Mouse (Mus musculus): ENCODE measurements around the gene Sept11.

Gene Sept11

DNA sequence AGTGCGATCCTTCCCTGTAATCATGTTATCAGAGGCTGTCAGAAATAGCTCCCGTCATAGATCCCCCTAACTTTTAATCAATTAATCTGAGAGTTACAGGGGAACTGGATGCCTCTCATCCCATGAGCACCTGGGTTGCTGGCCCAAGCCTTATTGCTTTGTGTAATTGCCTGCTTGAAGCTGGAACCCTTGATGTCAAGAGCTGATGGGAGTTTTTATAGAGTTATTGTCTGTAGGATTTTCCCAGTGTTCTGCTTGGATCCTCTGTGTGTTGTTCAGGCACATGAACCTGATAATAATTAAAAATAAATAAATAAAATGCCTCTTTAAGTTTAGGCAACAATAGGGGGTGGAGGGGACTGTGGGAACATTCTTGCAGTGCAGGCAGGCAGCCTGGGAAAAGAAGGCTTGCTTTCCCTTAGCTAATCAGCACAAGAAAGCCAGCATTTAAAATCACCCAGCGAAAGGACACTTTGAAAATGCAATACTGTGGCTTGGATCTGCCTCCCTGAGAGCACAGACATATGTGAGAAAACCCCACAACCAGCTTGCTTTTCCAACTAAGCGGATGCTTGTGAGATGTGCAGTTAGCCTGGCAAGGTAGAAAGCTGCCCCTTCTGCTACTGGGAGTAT lies 33.8 kb downstream of the Sept11 start:
- no peak for DNase-seq (ENCODE audit: low read depth, low spot score)

DNA sequence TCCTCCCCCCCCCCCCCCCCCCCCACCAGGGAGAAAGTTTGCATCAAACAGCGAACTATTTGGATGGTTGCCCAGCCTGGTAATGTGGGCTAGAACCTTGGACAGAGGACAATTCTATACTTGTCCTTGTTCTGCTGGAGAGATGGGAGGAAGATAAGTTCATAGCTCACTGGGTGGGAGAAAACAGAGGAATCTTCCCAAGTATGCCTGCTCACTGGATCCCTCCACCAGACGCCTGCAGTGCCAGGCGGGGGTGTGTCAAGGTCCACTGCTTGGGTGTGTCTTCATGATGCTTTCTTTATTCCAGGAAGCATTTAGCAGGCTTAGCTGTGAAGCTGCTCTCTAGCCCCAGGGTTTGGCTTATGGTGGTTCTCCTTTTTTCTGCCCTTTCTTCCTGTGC lies 34.5 kb downstream of the Sept11 start:
- DNase-seq (ENCODE audit: low read depth, low spot score), result no peak

DNA sequence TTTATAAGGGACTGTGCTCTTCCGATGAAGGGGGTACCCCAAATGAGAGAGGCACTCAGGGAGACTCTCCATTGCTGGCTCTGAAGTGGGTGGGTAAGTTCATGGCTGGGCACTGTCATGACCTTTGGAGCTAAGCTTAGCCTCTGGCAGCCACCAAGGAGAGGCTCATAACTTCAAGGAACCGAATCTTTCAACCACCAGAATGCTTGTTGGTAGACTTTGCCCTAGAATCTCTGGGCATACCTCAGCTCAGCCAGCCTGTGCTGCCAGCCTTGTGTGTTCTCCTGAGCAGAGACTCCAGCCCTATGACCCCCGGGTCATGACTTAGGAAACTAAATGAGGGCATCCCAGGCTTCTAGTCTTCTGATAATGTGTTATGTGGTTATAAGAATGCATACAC lies 35.5 kb downstream of the Sept11 start:
- DNase-seq (ENCODE audit: low read depth, low spot score), result no peak

DNA sequence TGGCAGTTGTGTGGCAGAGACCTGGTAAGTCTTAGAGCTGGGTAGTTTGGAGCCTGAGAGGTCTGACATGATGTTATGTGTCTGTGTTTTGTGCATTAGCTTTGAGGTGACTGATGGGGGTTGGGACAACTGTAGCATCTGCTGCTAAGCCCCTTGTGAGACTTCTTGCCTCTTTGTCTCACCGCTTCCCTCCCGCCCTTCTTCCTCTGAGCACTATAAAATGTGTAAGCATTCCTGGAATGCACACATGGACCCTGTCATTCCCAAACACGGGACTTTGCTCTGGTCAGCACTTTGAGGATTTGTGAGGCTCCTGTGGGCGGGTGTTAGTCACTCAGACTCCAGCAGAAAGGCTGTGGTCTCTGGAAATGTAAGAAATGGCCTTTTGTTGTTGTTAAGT lies 36.7 kb downstream of the Sept11 start:
- no peak for DNase-seq (ENCODE audit: low read depth, low spot score)

DNA sequence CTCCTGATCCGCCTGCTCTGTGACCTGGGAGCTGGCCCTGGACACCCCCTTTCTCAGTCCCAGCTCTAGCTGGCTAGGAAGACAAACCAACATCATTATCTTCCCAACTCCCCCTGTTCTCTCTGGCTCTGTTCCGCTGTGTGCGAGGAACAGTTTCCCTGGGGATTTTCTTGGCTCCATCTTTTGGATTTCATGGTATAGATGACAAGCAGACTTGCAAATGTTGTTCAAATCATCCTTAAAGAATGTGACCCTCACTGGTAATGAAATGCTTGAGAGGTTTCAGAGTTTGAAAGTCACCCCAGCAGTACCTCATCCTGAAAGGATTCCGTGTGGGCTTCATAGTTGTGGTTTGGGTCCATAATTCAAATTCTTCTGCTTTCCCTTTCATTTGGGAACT lies 38.2 kb downstream of the Sept11 start:
- DNase-seq (ENCODE audit: low read depth, low spot score), result no peak

DNA sequence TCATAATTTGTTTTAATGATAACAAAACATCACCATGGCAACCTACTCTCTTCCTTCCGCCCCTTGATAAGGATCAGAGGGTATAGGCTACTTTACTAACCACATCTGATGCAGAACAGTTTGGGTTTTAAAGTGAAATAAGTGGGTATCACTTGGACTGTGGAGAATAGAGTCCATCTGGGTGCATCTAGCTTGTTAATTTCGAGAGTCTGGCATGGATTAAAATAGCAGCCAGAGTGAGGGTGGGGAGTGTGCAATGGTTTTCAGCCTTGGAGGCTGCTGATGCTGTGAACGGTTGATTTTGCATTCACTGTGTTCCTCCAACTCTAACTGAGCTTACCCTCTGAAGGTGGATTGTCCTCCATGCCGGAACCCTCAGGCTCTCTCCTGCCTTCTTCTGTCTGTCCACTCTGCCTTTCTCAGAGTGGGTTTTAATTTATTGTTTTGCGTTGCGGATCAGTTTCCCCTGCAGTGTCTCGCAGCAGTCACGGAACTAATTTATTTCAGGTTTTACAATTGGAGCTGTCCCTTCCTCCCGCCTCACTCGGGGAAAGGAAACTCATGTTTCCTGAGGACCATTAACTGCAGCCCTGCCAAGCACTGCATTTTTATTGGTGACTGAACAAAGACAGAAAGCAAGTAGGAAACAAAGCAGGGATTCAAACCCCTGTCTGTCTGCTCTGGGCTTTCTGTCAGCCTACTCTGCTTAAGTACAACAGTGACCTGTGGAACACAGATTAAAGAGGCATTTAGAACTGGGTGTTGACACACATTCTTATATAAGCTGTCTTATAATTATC lies 40.4 kb downstream of the Sept11 start:
- DNase-seq (ENCODE audit: low read depth, low spot score), result no peak

DNA sequence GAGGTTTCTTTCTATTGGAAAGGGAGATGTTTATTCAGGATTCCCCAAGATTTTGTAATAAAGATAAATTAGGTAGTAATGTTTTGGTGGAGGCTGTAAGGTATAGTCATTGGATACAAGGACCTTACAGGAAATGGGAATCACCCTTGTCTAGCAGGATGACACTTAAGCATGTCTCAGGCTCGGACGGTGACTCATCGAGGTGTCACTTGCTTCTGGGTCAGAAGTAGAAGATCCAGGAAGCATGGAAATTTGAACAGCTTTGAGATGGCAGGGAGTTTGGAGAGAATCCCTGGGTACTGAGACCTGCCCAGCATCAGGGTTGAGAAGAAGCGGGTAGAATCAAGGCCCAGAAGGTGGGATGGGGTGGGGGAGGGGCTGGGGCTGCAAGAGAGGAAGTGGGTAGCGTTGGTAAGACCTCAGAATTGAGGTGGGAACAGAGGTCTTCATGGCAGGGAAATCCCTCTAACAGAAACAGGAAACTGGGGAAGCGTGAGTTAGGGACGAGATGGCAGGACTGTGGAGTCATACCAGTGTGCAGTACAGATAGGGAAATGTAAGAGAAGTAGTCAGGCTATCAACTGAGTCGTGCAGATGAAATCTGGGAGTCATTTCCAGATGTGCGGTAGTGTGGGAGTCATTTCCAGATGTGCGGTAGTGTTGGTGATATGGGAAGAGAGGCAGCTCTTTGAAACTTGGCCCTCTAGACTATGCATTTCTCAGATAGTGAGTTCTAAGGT lies 42.3 kb downstream of the Sept11 start:
- no peak for DNase-seq (ENCODE audit: low read depth, low spot score)

DNA sequence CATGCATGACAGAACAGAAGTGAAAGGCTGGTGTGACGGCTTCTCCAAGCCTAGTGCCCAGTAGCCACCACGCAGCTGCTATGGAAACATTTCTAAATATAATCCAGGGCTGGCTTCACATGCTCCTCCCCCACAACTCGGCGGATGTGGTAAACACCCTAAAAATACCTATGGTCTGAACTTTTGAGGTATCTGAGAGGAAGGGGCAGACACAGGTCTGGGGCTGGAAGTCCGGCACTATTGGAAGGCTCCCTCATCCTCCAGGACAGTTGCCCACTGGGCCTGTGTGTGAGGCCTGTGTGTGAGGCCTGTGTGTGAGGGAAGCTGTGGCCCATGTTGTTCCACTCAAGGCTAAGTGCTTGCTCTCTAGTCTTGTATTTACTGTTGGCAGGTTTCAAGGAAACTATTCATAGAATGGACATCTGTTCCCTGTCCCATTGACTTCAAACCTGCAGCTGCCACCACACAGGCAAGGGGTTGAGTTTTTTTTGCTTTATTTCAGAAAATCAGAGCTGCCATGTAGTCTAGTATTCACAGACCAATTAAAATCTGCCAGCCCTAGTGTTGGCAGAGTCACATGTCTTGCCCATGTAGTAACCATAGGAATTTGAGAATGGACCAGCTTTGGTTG lies 43.8 kb downstream of the Sept11 start:
- DNase-seq (ENCODE audit: low read depth, low spot score), result peak; percentile 90

DNA sequence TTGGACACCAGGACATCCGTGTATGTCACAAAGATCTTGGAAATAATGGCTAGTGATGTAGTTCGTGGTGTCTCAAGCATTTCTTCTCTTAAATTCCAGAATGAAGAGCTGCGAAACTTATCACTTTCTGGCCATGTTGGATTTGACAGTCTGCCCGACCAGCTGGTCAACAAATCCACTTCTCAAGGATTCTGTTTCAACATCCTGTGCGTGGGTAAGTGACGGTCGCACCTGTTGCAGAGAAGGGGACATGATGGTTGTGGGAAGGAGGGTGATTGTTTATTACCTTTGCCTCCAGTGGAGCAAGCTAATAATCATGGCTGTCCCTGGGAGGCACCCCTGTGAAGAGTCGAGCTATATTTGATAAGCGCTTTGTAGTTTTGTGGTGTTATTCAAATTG lies 46.1 kb downstream of the Sept11 start:
- DNase-seq (ENCODE audit: low read depth, low spot score), result no peak

DNA sequence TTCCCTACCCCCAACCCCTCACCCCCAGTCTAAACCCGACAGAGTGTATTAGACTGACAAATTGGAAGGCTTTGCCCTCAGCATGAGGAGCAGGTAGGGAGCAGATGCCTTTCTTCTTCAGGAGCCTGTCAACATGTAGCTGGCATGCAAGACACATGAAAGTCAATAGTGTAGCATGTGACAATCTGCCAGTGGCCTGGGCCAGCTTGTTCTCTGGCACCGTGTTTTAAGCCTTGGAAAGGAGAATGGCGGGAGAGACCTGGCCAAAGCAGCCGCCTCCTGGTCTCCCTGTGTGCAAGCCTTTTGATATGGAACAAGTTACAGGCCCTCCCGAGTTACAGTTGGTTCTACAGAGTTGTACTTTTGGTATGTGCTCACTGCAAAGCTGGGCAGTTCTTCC lies 47.5 kb downstream of the Sept11 start:
- peak; percentile 74 for DNase-seq (ENCODE audit: low read depth, low spot score)

DNA sequence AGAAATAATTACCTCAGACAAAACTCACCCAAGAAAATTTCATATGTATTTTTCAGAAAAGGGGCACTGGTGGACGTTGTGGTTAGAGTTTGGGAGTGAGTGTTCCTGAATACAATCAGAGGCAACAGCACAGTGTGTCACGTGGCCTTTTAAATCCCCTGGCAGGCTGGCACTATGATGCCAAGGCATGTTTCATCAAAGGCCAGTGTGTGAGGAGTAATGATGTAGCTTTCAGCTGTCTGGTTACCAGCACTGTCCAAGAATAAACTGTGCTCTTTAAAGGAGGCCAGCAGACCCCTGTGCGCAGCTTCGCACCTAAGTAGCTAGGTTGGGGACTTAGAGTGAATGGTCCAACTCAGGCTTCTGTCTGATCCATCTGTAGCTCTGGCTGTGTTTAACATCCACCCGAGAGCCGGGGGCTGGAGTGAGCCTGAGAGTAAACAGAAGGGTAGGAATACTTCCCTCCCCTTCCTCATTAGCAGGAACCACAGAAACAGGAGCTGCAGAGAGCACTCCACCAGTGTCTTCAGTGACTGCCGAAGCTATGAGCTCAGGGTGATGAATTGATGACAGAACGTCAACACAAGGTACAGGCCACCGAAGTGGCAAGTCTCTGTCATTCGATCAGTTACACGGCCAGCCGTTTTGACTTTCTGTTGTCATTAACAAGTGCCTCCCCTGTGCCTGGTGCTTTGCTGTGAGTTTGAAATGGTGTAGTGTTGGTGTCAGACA lies 50.3 kb downstream of the Sept11 start:
- no peak for DNase-seq (ENCODE audit: low read depth, low spot score)

DNA sequence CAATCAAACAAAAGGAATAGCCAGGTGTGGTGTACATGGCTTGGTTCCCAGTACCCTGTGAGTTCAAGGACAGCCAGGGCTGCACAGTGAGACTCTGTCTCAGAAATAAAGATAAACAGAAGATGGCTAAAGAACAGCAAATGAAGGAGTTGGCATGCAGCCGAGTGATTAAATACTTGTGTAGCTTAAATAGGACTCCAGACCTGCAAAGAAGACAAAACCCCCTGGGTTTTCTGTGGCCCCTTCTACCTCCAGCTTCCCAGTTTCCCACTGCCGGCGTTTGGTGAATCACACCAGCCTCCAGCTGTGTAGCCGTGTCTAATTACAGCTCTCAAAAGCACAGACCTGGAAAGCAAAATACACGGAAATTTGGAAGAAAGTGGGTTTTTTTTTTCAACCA lies 51.6 kb downstream of the Sept11 start:
- DNase-seq (ENCODE audit: low read depth, low spot score), result no peak

DNA sequence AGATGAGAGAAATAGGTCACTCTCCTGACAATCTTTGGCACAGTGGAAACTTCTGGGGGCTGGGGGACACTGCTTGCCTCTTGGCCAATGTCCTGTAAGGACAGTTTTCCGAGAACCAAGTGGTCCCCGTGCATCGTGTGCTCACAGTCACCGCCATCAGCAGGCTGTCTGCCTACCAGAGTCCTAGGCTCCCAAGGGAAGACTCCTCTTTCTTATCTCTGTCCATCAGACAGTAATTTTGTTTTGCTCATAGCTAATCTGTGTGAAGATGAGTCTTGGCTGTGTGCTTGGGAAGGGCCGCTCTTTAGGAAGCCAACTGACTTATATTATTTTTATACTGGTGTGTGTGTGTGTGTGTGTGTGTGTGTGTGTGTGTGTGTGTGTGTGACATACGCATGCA lies 52.3 kb downstream of the Sept11 start:
- DNase-seq (ENCODE audit: low read depth, low spot score), result no peak

DNA sequence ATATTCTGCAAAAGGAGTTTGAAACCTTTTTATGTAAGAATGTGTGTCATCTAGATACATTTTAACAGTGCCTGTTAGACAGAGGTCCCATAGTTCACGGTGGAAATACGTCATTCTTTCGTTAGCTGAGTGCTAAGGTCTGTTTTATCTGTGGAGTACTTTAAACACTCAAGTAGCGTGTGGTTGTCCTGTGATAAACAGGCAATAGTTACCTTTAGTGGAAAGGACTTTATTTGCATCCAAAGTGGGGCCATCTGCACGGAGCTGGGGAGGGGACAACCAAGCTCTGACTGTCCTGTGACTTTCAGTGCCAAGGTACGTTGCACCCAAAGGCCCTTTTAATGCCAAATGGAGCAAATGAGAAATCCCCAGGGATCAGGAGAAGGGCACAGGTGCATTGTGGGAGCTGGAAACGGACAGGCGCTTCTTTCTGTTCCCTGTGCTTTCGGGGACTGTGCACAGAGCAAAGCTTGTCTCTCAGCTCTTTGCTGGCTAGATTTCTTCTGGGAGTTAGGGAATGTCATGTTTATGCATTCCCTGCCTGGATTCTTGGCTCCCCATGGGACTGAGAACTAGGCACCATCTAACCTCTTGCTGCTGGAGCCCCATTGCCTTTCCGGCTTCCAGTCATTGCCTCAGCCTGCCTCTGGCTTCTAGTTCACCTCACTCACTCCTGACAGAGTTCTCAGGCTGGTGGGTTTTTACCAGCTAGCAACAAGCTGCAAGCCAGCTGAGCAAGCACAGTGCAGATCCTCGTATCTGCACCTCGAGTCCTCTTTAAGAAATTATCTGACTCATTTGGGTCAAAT lies 56.9 kb downstream of the Sept11 start:
- no peak for DNase-seq (ENCODE audit: low read depth, low spot score)

DNA sequence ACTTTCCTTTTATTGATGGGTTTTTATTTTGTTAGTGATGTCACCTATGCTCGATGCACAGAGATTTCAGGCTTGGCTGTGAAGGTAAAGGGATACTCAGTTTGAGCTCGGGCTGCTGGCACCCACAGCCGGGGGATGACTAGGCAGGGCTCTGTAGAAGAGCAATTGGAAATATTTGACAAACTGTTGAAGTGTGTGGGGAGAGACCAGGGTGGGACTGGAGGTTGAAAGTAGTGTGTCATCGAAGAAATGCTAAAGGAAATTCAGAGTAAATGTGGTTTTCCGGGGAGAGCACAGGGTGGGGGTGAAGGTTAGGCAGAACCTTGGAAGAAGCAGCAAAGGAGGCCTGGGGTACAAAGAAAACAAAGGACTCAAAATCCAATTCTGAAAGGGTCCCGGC lies 58.7 kb downstream of the Sept11 start:
- no peak for DNase-seq (ENCODE audit: low read depth, low spot score)

DNA sequence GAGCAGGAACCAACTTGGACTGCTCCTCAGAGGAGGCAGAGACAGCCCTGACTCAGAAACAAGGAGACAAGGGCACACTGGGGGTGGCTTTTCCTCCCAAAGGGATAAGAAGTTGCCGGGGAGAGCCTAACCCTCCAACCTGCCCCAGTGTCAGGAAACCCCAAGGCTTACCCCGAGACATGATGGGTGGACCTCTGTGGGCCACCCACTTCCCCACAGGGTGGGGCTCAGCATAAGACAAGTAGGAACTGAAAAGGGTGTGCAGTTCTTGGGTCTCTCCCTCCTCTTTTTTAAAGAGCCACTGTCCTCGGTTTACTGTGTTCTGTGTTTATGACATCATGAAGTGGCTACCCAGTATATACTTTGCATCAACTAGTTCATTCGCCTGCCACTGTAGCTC lies 59.2 kb downstream of the Sept11 start:
- DNase-seq (ENCODE audit: low read depth, low spot score), result no peak

DNA sequence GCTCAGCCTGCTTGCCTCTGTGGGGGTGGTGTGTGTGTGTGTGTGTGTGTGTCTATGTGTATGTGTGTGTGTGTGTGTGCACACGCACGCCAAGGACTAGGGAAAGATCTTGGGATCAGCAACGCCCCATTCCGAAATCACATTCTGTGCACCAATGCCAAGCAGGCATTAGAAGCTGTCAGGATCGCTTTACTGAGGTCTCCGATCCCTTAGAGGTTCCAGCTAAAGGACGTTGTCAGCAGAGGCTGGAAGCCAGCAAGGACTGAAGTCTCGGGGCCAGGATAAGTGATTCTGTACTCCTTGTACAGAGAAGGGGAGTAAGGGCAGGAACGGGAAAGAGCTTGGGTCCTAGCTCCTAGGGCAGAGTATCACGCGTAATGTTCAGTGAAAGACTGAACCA lies 61.2 kb downstream of the Sept11 start:
- DNase-seq (ENCODE audit: low read depth, low spot score), result peak; percentile 67

DNA sequence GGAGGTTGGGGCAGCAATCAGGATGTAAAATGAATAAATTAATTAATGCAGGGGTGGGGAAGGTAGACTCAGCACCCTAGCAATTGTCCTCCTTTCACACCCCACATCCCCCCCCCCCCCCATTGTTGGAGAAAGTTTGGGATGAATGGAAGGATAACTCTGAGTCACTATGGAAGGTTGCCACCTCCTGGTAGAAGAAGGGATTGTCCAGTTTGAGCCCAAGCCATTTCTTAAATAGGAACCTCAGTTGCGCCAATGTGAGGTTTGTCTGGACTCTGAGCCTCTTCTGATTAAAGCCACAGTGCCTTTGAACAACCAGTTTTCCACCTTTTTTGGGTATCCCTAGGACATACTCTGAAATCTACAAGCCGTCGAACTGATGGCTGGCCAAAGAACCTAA lies 70.3 kb downstream of the Sept11 start:
- peak; percentile 43 for DNase-seq (ENCODE audit: low read depth, low spot score)

DNA sequence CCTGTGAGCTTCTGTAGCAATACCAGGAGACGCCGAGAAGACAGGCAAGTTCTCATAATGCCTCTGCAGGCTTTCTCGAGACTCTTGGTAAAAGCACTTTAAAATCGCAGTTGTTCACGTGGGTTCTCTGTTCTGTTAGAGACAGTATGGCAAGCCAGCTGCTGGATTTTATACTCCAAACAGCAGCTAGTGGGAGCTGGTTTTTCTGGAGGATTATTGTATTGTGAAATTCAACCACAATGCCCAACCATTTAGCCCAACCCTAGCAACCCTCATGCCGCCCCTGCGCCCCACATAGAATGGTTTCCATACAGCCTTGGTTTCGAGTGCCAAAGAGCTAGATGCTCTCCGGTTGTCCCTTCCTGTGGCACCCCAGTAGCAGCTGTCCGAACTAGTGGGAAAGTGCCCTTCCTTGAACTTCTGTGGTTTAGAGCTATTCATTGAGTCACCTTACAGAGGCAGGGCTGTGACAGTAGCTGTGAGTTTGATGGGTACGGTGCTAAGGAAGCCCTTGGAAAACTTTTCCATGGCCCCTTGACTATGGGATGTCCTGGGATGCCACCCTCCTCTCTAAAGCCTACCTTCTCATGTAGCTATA lies 74.8 kb downstream of the Sept11 start:
- no peak for DNase-seq (ENCODE audit: low read depth, low spot score)

DNA sequence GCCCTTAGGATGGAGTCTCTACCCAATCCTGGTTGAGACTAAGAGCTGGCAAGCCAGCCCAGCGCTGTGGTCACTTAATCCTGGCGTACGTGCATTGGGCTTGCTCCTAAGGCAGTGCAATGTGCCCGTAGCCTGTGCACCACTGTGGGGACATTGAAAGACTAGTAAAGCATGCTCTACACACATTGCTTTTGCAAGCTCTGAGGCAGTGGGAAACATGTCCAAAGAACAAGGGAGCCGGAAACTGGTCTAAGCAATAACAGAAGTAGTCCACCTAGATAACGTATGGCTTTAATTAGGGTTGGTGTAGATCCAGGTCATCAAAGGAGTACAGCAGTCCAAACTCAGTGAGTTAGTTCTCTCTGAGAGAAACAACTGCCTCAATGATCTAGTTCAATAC lies 75.4 kb downstream of the Sept11 start:
- no peak for DNase-seq (ENCODE audit: low read depth, low spot score)
